Mouse (Mus musculus) lung, postnatal 0 days (tissue): ENCODE data around the gene Acot5.

Experiments used
- CTCF ChIP-seq: IDR thresholded peaks from 2 replicates; pipeline ENCODE4 v1.5.1; 2016; ENCODE audit warnings: antibody characterized with exemption, mild to moderate bottlenecking
- EP300 ChIP-seq: IDR thresholded peaks from 2 replicates; pipeline ENCODE4 v1.6.1; 2016; ENCODE audit warnings: antibody characterized with exemption, mild to moderate bottlenecking, control low read depth

DNA sequence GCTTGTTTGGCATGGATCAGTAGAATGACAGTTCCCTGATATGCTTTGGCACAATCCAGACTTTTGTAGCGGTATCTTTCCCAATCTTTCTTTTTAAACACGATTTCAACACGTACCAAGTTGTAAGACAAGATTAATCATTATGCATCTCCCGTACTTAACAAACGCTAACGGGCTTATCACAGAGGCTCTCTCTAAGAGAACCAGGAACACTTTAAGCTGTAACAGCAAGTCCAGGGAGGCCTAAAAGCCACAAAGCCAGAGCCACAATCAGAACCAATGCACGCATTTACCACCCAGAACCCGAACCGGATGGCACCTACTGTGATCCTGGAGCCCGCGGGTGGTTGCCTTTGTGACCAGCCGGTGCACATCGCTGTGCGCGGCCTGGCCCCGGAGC lies 16.0 kb upstream of the Acot5 start:
- TF ChIP-seq CTCF = no peak
- no peak for TF ChIP-seq EP300
